Comparison of ENCODE assay signal across 9 mouse cellular contexts in the genomic region with DNA sequence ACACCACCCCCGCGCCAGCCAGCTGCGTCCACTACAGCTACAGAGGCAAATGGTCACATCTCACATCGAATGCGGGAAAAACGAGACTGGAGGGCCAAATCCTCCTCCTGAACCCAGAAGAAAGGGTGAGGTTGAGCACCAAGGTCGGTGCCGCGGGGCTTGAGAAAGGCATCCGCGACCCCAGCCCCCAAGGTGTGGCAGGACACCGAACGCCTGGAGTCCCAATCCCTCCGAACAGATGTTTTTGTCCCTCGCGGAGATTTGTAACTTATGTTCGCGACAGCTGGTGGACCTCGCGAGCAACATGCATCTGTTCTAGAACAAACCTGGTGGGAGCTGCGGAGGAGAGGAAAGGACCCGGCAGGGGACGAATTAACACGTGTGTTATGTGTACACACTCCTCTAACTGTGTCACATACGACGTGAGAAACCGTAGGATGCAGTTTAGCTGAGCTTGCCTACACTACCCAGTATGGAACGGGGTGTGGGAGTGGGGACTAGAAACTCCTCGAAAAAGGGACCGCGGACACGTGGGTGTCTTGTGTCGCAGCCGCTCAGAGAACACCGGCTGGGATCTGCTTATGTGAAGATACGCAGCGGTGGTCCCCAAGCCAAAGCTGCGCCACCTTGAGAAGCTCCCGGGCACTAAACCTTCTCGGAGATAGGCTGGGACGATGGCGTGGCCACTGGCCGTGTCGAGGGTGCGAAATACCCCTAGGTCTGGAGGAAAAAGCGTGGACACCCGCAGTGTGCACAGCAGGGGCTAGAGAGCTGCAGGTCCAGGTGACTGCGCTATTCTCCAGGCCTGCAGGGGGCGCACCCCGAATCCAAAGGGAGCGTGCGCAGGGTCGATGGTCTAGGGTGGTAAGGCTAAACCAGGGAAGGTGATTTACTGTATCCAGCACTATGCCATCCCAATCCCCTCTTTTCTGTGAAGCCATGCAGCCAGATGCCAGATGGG. TPM values are rescaled to one million over a fixed set of nuclear protein-coding genes. Genes with fewer than 3 reads are reported as not detected.
DNase-seq lines count a peak whose midpoint lies in the region; ATAC-seq and TF ChIP-seq lines count a peak whose summit lies in the region.
"Had no signal": no experiment of that assay in that cellular context is flagged by ENCODE, and none has a peak within 500 bp of the region (broad histone marks: within the 10 kb centered on the region; RNA-seq: fewer than 3 reads in every experiment).

No protein-coding gene starts in this region.

- ATAC-seq in intestine, postnatal 0 days = no peak
- peak; percentile 21; the same call in 1 of the 2 replicates for ATAC-seq in stomach, embryonic 16.5 days (ENCODE audit: insufficient read depth, low FRiP score)
- ATAC-seq in erythroid progenitor cell, adult 5-6 weeks (replicated peaks; ENCODE audit: low FRiP score, poor library complexity, severe bottlenecking) = no peak

- WGBS in intestine, postnatal 0 days = 5% methylated on average over 51 of the region's 53 CpGs
- WGBS in stomach, embryonic 16.5 days = 4% methylated on average over 53 of the region's 53 CpGs

- H3K36me3 ChIP-seq in testis, adult 2 months (ENCODE audit: control insufficient read depth, insufficient read depth, low read length) = no peaks in the 10 kb centered on the region
- no peaks in the 10 kb centered on the region for H3K36me3 ChIP-seq in intestine, postnatal 0 days (ENCODE audit: control insufficient read depth, insufficient read depth)
- H3K36me3 ChIP-seq in stomach, embryonic 16.5 days (ENCODE audit: control insufficient read depth, insufficient read depth, low read length) = no peaks in the 10 kb centered on the region
- H3K36me3 ChIP-seq: G1E had no signal

- H3K27ac ChIP-seq in testis, adult 2 months (ENCODE audit: control insufficient read depth, insufficient read depth, low read depth, low read length) = no peak overlapping the region
- no peak overlapping the region for H3K27ac ChIP-seq in intestine, postnatal 0 days (ENCODE audit: low read depth, low read length)
- no peak overlapping the region for H3K27ac ChIP-seq in stomach, embryonic 16.5 days (ENCODE audit: low read length)

- H3K4me3 ChIP-seq in testis, adult 2 months (ENCODE audit: control insufficient read depth, low read depth, low read length) = peak overlapping the region; percentile 31
- no peak overlapping the region for H3K4me3 ChIP-seq in intestine, postnatal 0 days (ENCODE audit: low read depth, low read length)
- H3K4me3 ChIP-seq in stomach, embryonic 16.5 days (replicated peaks; ENCODE audit: low read length) = peak overlapping the region; percentile 2

- DNase-seq in heart, adult 11 months = peak; percentile 85
- no peak for DNase-seq in heart, adult 18-20 months
- DNase-seq in testis, postnatal 14 days (ENCODE audit: low spot score) = no peak
- DNase-seq in frontal cortex, adult 2 months (ENCODE audit: extremely low spot score in 1 of 2, low spot score in 1 of 2) = no peak

- H3K27me3 ChIP-seq in testis, adult 2 months (ENCODE audit: control insufficient read depth, insufficient read depth, low read length) = no peaks in the 10 kb centered on the region
- peaks cover 72% of the 10 kb centered on the region for H3K27me3 ChIP-seq in intestine, postnatal 0 days (replicated peaks; ENCODE audit: control insufficient read depth, insufficient read depth, low read length)
- peaks cover 60% of the 10 kb centered on the region for H3K27me3 ChIP-seq in stomach, embryonic 16.5 days (ENCODE audit: control insufficient read depth, insufficient read depth, low read length)

- peak; percentile 89 for TF ChIP-seq CTCF in testis, adult 2 months (IDR thresholded peaks at IDR 0.05; ENCODE audit: control insufficient read depth, insufficient read depth, insufficient replicate concordance, low read depth, low read length)
- TF ChIP-seq CTCF in intestine, postnatal 0 days (IDR thresholded peaks at IDR 0.05; ENCODE audit: low read depth) = peak; percentile 65

- TF ChIP-seq POLR2A in testis, adult 2 months (IDR thresholded peaks at IDR 0.05; ENCODE audit: control insufficient read depth, low read depth, low read length) = no peak

- peaks cover 9% of the 10 kb centered on the region for H3K4me1 ChIP-seq in testis, adult 2 months (ENCODE audit: control insufficient read depth, insufficient read depth, low read length)
- H3K4me1 ChIP-seq in intestine, postnatal 0 days (replicated peaks; ENCODE audit: control insufficient read depth, insufficient read depth, low read length) = no peaks in the 10 kb centered on the region
- no peaks in the 10 kb centered on the region for H3K4me1 ChIP-seq in stomach, embryonic 16.5 days (ENCODE audit: control insufficient read depth, insufficient read depth, low read length)

- no peak overlapping the region for H3K4me2 ChIP-seq in intestine, postnatal 0 days (replicated peaks; ENCODE audit: low read depth)
- H3K4me2 ChIP-seq in stomach, embryonic 16.5 days (ENCODE audit: low read depth, low read length) = peak overlapping the region; percentile 17; the same call in 1 of the 2 replicates

- H3K9me3 ChIP-seq in intestine, postnatal 0 days (ENCODE audit: control insufficient read depth) = no peaks in the 10 kb centered on the region
- no peaks in the 10 kb centered on the region for H3K9me3 ChIP-seq in stomach, embryonic 16.5 days (replicated peaks; ENCODE audit: control insufficient read depth, low read length)

- no peak overlapping the region for H3K9ac ChIP-seq in intestine, postnatal 0 days (ENCODE audit: low read depth, low read length)
- H3K9ac ChIP-seq in stomach, embryonic 16.5 days (ENCODE audit: low read length) = no peak overlapping the region

RNA-seq across cellular contexts. Expression of gene Nkx6-1, which starts 16.8 kb away (rescaled TPM):
- total RNA-seq in heart, adult 18-20 months (2021) = under 1 TPM in 1 of 2 experiments, not detected in 1; 0.10 TPM
- 0.38 and 0.59 TPM in 2 replicates for polyA plus RNA-seq in testis, adult 2 months (2012; rRNA removed)
- polyA plus RNA-seq in intestine, postnatal 0 days (2015; fragmentation: Nextera tagmentation; extraction: Ambion mirVana) = not detected in 2 replicates
- polyA plus RNA-seq in stomach, embryonic 16.5 days (2015; fragmentation: Nextera tagmentation; extraction: Ambion mirVana) = 2.7 TPM in 2 replicates
- 0.06 and 0.18 TPM in 2 replicates for polyA plus RNA-seq in frontal cortex, adult 2 months (2012; rRNA removed)
- total RNA-seq in erythroid progenitor cell, adult 5-6 weeks (2015; ENCODE audit: low replicate concordance) = not detected in 2 replicates
- total RNA-seq in erythroid progenitor cell, adult 5-6 weeks (2017; ENCODE audit: low replicate concordance) = not detected in 2 replicates
- polyA plus RNA-seq: G1E had no signal
